Mouse (Mus musculus) erythroblast, embryonic 14.5 days (primary cell): ENCODE data around the gene Gm49391.

Source experiments
- GATA1 ChIP-seq: IDR thresholded peaks from 2 replicates; pipeline ENCODE4 v1.6.1; 2012; ENCODE audit warnings: low read length, inconsistent platforms, mixed read lengths
- TAL1 ChIP-seq: IDR thresholded peaks from 3 replicates; pipeline ENCODE4 v1.6.1; 2012; ENCODE audit warnings: low read length, inconsistent platforms, mixed read lengths

DNA sequence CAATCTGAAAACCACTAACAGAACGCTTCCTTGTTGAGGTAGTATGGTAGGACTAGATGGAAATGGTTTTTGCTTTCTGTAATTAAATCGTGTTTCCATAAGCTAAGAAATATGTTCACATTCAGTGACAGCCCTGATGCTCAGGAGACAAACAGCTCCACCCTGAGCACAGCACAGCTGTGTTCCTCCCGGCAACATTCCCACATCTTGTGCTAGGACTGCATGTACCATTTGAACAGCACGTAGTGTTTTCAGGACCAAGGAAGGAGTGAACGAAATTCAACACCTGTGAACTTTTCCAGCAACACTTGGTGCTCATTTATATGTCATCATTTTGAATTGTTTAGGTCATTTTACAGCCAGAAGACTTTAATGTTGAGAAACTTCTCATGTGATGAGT is 25.3 kb upstream of the Gm49391 start:
- no peak for TF ChIP-seq GATA1
- TF ChIP-seq TAL1 = no peak
